Mouse (Mus musculus) stomach, embryonic 14.5 days (tissue): Measurements from ENCODE around the gene Eps15. TPM values are rescaled to one million over a fixed set of nuclear protein-coding genes. Genes with fewer than 3 reads are reported as not detected.

Experiments used
- ATAC-seq: fragments of 200-750 bp; cut with Nextera tagmentation; 2 replicates; pipeline ENCODE4 v1.8.0; 2017; ENCODE audit warnings: low read depth, moderate TSS enrichment; ENCODE audit not compliant: insufficient number of reproducible peaks, insufficient read depth, low FRiP score
- H3K27ac ChIP-seq: fragments of 300-500 bp; sonication (generic); 2 replicates; pipeline ENCODE4 v1.5.1; 2014; ENCODE audit warnings: mild to moderate bottlenecking, low read length, moderate library complexity, mixed read lengths
- H3K27me3 ChIP-seq: fragments of 300-500 bp; sonication (generic); 2 replicates; pipeline ENCODE4 v1.6.1; 2014; ENCODE audit warnings: low read length, control low read depth, mixed read lengths; ENCODE audit not compliant: control insufficient read depth, insufficient read depth
- H3K36me3 ChIP-seq: fragments of 300-500 bp; sonication (generic); 2 replicates; pipeline ENCODE4 v1.6.1; 2014; ENCODE audit warnings: mild to moderate bottlenecking, control low read depth, low read length, moderate library complexity, mixed read lengths; ENCODE audit not compliant: control insufficient read depth, insufficient read depth
- H3K4me1 ChIP-seq: fragments of 300-500 bp; sonication (generic); 2 replicates; pipeline ENCODE4 v1.6.1; 2014; ENCODE audit warnings: low read length, control low read depth, mixed read lengths; ENCODE audit not compliant: control insufficient read depth, insufficient read depth
- H3K4me2 ChIP-seq: fragments of 300-500 bp; sonication (generic); replicated peaks from 2 replicates; pipeline ENCODE4 v1.6.1; 2014; ENCODE audit warnings: low read depth, low read length, control low read depth
- H3K4me3 ChIP-seq: fragments of 300-500 bp; sonication (generic); 2 replicates; pipeline ENCODE4 v1.5.1; 2014; ENCODE audit warnings: low read depth, low read length, control low read depth
- H3K9ac ChIP-seq: fragments of 300-500 bp; sonication (generic); replicated peaks from 2 replicates; pipeline ENCODE4 v1.6.1; 2014; ENCODE audit warnings: low read depth, mild to moderate bottlenecking, control low read depth, low read length, moderate library complexity, mixed read lengths
- H3K9me3 ChIP-seq: fragments of 300-500 bp; sonication (generic); 2 replicates; pipeline ENCODE4 v1.6.1; 2016; ENCODE audit warnings: low read depth, low read length, control low read depth; ENCODE audit not compliant: control insufficient read depth
- WGBS: fragments of 180-500 bp; shearing (Covaris S2); extraction: QIAGEN DNeasy Blood & Tissue Kit; methylation state at CpG from one replicate; pipeline ENCODE4 v1.1.7; 2014; 5-methylcytosine and 5-hydroxymethylcytosine counted together
- polyA plus RNA-seq: library from polyadenylated mRNA; unstranded; fragments of >200 nt; fragmentation: Nextera tagmentation; extraction: Ambion mirVana; gene quantifications from 2 replicates; pipeline ENCODE4 v1.2.1, GENCODE M21; 2014

Eps15 gene
- polyA plus RNA-seq, 1 experiment from 2014 or later = 50.4 TPM

- no peak overlapping the region for H3K4me2 ChIP-seq
- H3K27ac ChIP-seq = no peak overlapping the region
- H3K9me3 ChIP-seq = no peaks in the 10 kb centered on the region
- no peak for ATAC-seq
- no peak overlapping the region for H3K9ac ChIP-seq
- no peaks in the 10 kb centered on the region for H3K27me3 ChIP-seq
- H3K36me3 ChIP-seq = no peaks in the 10 kb centered on the region
- WGBS = 84% methylated on average over 6 of the region's 6 CpGs
- 0 out of 2 replicates have a peak, but pooled peaks cover 9% of the 10 kb centered on the region for H3K4me1 ChIP-seq
- H3K4me3 ChIP-seq = no peak overlapping the region
These were observed 35.0 kb upstream of the Eps15 start for GRCm38 (mm10) chr4:109245016-109245620.

- 44% methylated on average over 3 of the region's 3 CpGs for WGBS
- Histone ChIP-seq H3K27ac (no peak overlapping the region), H3K9ac (no peak overlapping the region), H3K27me3 (no peaks in the 10 kb centered on the region), H3K4me3 (no peak overlapping the region), H3K4me2 (no peak overlapping the region), H3K9me3 (no peaks in the 10 kb centered on the region), H3K36me3 (no peaks in the 10 kb centered on the region), H3K4me1 (no peaks in the 10 kb centered on the region)
- ATAC-seq = no peak
These were observed 28.5 kb upstream of the Eps15 start for GRCm38 (mm10) chr4:109251605-109252004.

GRCm38 (mm10) chr4:109252199-109252598, 27.9 kb upstream of the Eps15 start:
- H3K27me3 ChIP-seq = no peaks in the 10 kb centered on the region
- no peak overlapping the region for H3K27ac ChIP-seq
- no peak overlapping the region for H3K4me2 ChIP-seq
- H3K4me1 ChIP-seq = no peaks in the 10 kb centered on the region
- H3K4me3 ChIP-seq = no peak overlapping the region
- WGBS = 77% methylated on average over 4 of the region's 4 CpGs
- no peak overlapping the region for H3K9ac ChIP-seq
- H3K9me3 ChIP-seq = no peaks in the 10 kb centered on the region
- no peak for ATAC-seq
- H3K36me3 ChIP-seq = no peaks in the 10 kb centered on the region

GRCm38 (mm10) chr4:109253664-109254151, 26.4 kb upstream of the Eps15 start:
- no peaks in the 10 kb centered on the region for H3K9me3 ChIP-seq
- ATAC-seq = no peak
- no peak overlapping the region for H3K4me3 ChIP-seq
- peak overlapping the region; percentile 16; the same call in 1 of the 2 replicates for H3K4me2 ChIP-seq
- H3K9ac ChIP-seq = no peak overlapping the region
- 53% methylated on average over 11 of the region's 11 CpGs for WGBS
- H3K27ac ChIP-seq = peak overlapping the region; percentile 15; the same call in 1 of the 2 replicates
- no peaks in the 10 kb centered on the region for H3K27me3 ChIP-seq
- no peaks in the 10 kb centered on the region for H3K4me1 ChIP-seq
- H3K36me3 ChIP-seq = no peaks in the 10 kb centered on the region

- Histone ChIP-seq H3K4me3 (no peak overlapping the region), H3K4me1 (no peaks in the 10 kb centered on the region), H3K36me3 (no peaks in the 10 kb centered on the region), H3K27ac (no peak overlapping the region), H3K9ac (no peak overlapping the region), H3K27me3 (no peaks in the 10 kb centered on the region), H3K9me3 (no peaks in the 10 kb centered on the region), H3K4me2 (no peak overlapping the region)
- ATAC-seq = no peak
- WGBS = 68% methylated on average over 5 of the region's 5 CpGs
These were observed 25.6 kb upstream of the Eps15 start for GRCm38 (mm10) chr4:109254511-109254910.

GRCm38 (mm10) chr4:109255321-109255720, 24.7 kb upstream of the Eps15 start:
- no peak for ATAC-seq

GRCm38 (mm10) chr4:109255727-109256417, 24.2 kb upstream of the Eps15 start:
- no peak overlapping the region for H3K27ac ChIP-seq
- no peak overlapping the region for H3K4me3 ChIP-seq
- no peaks in the 10 kb centered on the region for H3K36me3 ChIP-seq
- WGBS = 79% methylated on average over 11 of the region's 11 CpGs
- no peak overlapping the region for H3K9ac ChIP-seq
- no peaks in the 10 kb centered on the region for H3K9me3 ChIP-seq
- no peaks in the 10 kb centered on the region for H3K4me1 ChIP-seq
- no peak overlapping the region for H3K4me2 ChIP-seq
- H3K27me3 ChIP-seq = no peaks in the 10 kb centered on the region
- no peak for ATAC-seq

More at GRCm38 (mm10) chr4:109255321-109255720, 24.7 kb upstream of the Eps15 start:
- no peaks in the 10 kb centered on the region for H3K27me3 ChIP-seq
- no peaks in the 10 kb centered on the region for H3K4me1 ChIP-seq
- no peak overlapping the region for H3K27ac ChIP-seq
- no peak overlapping the region for H3K4me3 ChIP-seq
- H3K9ac ChIP-seq = no peak overlapping the region
- H3K4me2 ChIP-seq = no peak overlapping the region
- no peaks in the 10 kb centered on the region for H3K9me3 ChIP-seq
- 49% methylated on average over 2 of the region's 2 CpGs for WGBS
- no peaks in the 10 kb centered on the region for H3K36me3 ChIP-seq

GRCm38 (mm10) chr4:109256791-109257190, 23.3 kb upstream of the Eps15 start:
- 76% methylated on average over 6 of the region's 6 CpGs for WGBS
- no peaks in the 10 kb centered on the region for H3K9me3 ChIP-seq
- H3K4me3 ChIP-seq = no peak overlapping the region
- H3K4me1 ChIP-seq = no peaks in the 10 kb centered on the region
- H3K9ac ChIP-seq = no peak overlapping the region
- H3K36me3 ChIP-seq = no peaks in the 10 kb centered on the region
- no peak overlapping the region for H3K4me2 ChIP-seq
- no peaks in the 10 kb centered on the region for H3K27me3 ChIP-seq
- ATAC-seq = no peak
- H3K27ac ChIP-seq = no peak overlapping the region
